Mouse (Mus musculus) brain, embryonic 14.5 days (tissue): ENCODE measurements around the gene Stag2.
A peak's percentile ranks its signal among the peaks of the same experiment; 100 is the strongest.

Experiments used
- CTCF ChIP-seq: fragments of 200-500 bp; IDR thresholded peaks from 2 replicates; pipeline ENCODE4 v1.5.1; 2012; ENCODE audit warnings: inconsistent platforms, mild to moderate bottlenecking, moderate library complexity, borderline replicate concordance; ENCODE audit not compliant: insufficient read depth, insufficient read length; ENCODE audit errors: extremely low read depth
- POLR2A ChIP-seq: fragments of 200-500 bp; IDR thresholded peaks from 2 replicates; pipeline ENCODE4 v1.6.1; 2012; ENCODE audit warnings: mild to moderate bottlenecking, inconsistent platforms, borderline replicate concordance; ENCODE audit not compliant: poor library complexity, insufficient read depth, insufficient read length, severe bottlenecking; ENCODE audit errors: extremely low read depth

DNA sequence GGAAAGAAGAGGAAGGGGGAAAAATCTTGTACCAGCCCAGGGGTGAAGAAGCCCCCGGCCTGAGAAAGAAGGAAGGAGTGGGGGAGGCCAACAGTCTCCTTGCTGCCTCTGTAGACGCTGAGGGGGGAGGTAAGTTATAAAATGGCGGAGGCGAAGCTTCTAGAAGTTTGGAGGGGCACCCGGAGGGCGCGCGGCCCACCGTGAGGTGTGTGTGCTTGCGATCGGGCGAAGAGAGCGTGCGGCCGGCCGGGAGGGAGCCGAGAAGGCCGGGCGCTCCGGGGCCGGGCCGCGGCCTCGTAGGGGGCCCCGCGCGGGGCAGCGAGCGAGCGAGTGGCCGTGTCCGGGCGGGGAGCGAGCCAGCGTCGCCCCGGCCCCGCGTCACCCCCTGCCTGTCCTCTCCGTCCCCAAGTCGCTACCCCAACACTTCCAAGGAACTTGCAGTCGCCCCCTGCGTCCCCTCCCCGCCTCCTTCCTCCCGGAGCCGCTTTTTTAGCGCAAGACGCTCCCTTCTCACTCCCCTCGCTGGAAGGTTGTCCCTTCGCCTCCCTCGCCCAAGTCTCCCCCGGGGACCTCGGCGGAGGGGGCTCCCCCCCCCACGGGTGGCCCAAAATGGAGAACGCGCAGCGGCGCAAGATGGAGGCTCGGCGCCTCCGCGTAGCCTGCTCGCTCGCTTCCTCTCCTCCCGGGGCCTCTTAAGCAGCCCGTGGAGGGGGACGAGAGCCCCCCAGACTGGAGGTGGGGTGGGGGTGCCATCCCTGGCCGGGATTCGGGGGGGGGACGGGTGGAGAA is 634 bp downstream of the Stag2 start:
- 0 out of 2 replicates have a peak, but pooled peaks have one; percentile 18 for TF ChIP-seq POLR2A
- no peak for TF ChIP-seq CTCF
